Mouse (Mus musculus): ENCODE measurements around the gene Lyl1. TPM values are rescaled to one million over a fixed set of nuclear protein-coding genes. Genes with fewer than 3 reads are reported as not detected.

The Lyl1 gene
- polyA plus RNA-seq, 1 experiment from 2014 or later = 4.3 TPM

DNA sequence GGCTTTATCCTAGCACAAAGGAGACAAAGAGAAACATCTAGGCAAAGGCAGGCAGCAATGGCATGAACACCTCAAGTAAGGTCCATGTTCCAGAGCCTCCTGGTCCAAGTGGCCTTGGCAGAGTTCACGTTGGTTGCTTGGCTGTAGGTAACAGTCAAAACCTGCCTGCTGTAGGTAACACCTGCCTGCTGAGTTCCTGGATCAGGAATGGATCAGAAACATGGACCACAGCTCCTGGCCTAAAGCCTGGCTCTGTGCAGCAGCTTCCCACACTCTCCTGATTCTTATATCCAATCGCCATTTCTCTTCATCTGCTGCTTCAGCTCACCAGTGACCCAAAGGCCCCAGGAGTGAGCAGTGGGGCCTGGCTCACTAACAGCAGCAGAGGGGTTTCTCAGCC lies 33.4 kb downstream of the Lyl1 start:
- 72% methylated on average over 2 of the region's 2 CpGs for whole genome bisulfite sequencing
- Histone ChIP-seq H3K27me3 (replicated peaks; ENCODE audit: low read depth, poor library complexity, severe bottlenecking) (peaks cover 100% of the 10 kb centered on the region), H3K4me1 (peaks cover 84% of the 10 kb centered on the region)

DNA sequence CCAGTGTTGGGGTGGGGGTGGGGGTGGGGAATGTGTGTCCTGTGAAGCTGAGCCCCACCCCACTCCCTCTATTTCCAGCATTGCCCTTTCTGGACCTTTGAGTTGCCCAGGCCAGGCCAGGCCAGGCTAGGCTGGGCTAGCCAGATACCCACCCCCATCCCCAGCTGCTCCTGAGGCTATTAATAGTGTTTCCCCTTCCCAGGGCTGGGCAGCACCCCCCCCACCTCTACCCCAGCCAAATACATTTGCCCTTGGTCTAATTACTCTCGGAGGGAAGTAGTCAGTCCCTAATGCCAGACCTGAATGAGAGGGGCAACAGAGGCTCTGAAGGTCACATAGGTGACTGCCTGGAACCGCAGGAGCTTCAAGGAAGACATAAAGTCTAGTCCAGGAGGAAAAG lies 34.3 kb downstream of the Lyl1 start:
- WGBS = 23% methylated on average over 2 of the region's 2 CpGs
- H3K9me3 ChIP-seq = no peaks in the 10 kb centered on the region
- DNase-seq (ENCODE audit: low spot score) = no peak
- H3K36me3 ChIP-seq (replicated peaks) = no peaks in the 10 kb centered on the region
- peaks cover 100% of the 10 kb centered on the region for H3K27me3 ChIP-seq (replicated peaks; ENCODE audit: low read depth, poor library complexity, severe bottlenecking)
- no peak overlapping the region for H3K4me3 ChIP-seq
- 0 out of 2 replicates have a peak overlapping the region, but pooled peaks have one; percentile 19 for H3K27ac ChIP-seq (replicated peaks)
- peaks cover 85% of the 10 kb centered on the region for H3K4me1 ChIP-seq

More for the DNA sequence above, 33.4 kb downstream of the Lyl1 start:
- Histone ChIP-seq H3K36me3 (replicated peaks) (no peaks in the 10 kb centered on the region), H3K4me3 (no peak overlapping the region), H3K9me3 (no peaks in the 10 kb centered on the region), H3K27ac (replicated peaks) (no peak overlapping the region)
- no peak for DNase-seq (ENCODE audit: low spot score)

GRCm38 (mm10) chr8:84736521-84736920 lies 35.3 kb downstream of the Lyl1 start:
- H3K27me3 ChIP-seq (replicated peaks; ENCODE audit: low read depth, poor library complexity, severe bottlenecking) = peaks cover 100% of the 10 kb centered on the region
- H3K27ac ChIP-seq (replicated peaks) = no peak overlapping the region
- 69% methylated on average over 4 of the region's 4 CpGs for whole genome bisulfite sequencing
- DNase-seq (ENCODE audit: low spot score) = no peak
- no peaks in the 10 kb centered on the region for H3K36me3 ChIP-seq (replicated peaks)
- H3K4me3 ChIP-seq = no peak overlapping the region
- peaks cover 85% of the 10 kb centered on the region for H3K4me1 ChIP-seq
- H3K9me3 ChIP-seq = no peaks in the 10 kb centered on the region

GRCm38 (mm10) chr8:84737608-84738007 lies 36.4 kb downstream of the Lyl1 start:
- no peaks in the 10 kb centered on the region for H3K36me3 ChIP-seq (replicated peaks)
- peak; percentile 86 for DNase-seq (ENCODE audit: low spot score)
- H3K9me3 ChIP-seq = no peaks in the 10 kb centered on the region
- H3K4me3 ChIP-seq = peak overlapping the region; percentile 34
- H3K27ac ChIP-seq (replicated peaks) = peak overlapping the region; percentile 76
- H3K4me1 ChIP-seq = peaks cover 85% of the 10 kb centered on the region
- WGBS = under 1% methylated on average over 16 of the region's 16 CpGs
- peaks cover 100% of the 10 kb centered on the region for H3K27me3 ChIP-seq (replicated peaks; ENCODE audit: low read depth, poor library complexity, severe bottlenecking)

DNA sequence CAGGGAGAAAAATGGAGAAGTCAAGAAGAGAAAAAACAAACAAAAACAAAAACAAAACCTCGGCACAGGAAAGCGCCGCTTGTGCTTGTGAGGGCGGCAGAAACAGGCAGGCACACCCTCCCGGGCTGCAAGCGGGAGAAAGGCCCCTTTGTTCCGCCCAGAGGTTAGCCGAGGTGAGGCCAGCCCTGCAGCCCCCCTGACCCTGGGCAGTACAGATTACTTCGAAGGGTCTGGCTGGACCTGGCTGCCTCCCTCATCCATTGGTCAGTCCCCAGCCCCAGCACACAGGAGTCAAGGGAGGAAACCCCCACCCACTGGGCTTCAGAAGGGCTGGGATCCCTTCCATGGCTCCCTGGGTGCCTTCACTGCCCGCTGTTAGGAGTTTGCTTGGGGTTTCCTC lies 37.0 kb downstream of the Lyl1 start:
- Histone ChIP-seq H3K4me1 (peaks cover 85% of the 10 kb centered on the region), H3K27ac (replicated peaks) (peak overlapping the region; percentile 76), H3K27me3 (replicated peaks; ENCODE audit: low read depth, poor library complexity, severe bottlenecking) (peaks cover 100% of the 10 kb centered on the region), H3K4me3 (peak overlapping the region; percentile 34), H3K9me3 (no peaks in the 10 kb centered on the region), H3K36me3 (replicated peaks) (no peaks in the 10 kb centered on the region)
- DNase-seq (ENCODE audit: low spot score) = peak; percentile 55
- WGBS = 3% methylated on average over 10 of the region's 10 CpGs

DNA sequence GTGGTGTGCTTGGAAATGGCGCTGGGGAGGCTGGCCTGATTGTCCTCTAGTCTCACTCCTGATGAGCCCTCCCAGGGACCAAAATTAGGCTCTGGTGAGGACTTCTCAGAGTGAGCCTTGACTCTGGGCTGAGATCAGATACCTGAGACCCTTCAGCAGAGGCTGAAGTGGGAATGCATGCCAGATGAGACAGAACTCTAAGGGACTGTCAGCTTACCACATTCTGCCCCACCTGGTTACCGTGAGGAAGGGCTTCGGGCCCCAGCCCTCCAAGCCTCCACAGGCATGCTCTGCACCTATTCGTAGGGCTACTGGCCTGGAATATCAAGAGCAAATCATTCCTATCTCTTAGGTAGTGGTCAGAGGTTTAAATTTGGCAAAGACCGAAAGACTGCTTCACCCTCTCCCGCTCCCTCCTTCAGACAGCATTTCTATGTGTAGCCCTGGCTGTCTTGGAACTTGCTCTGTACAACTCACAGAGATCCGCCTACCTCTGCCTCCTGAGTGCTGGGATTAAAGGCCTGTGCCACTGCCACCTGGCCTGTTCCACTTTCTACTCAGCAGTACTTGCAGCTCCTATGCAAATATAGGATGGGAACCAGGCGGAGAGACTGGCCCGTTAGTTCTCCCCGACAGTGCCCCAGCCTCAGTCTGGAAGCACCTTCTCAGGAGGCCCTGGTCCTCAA lies 37.6 kb downstream of the Lyl1 start:
- 25% methylated on average over 10 of the region's 10 CpGs for WGBS

GRCm38 (mm10) chr8:84739401-84739742 lies 38.1 kb downstream of the Lyl1 start:
- Histone ChIP-seq H3K36me3 (replicated peaks) (no peaks in the 10 kb centered on the region), H3K27me3 (replicated peaks; ENCODE audit: low read depth, poor library complexity, severe bottlenecking) (peaks cover 100% of the 10 kb centered on the region), H3K9me3 (no peaks in the 10 kb centered on the region), H3K4me1 (peaks cover 87% of the 10 kb centered on the region), H3K4me3 (no peak overlapping the region), H3K27ac (replicated peaks) (peak overlapping the region; percentile 76)
- WGBS = 0% methylated on average over 1 of the region's 1 CpGs
- DNase-seq (ENCODE audit: low spot score) = no peak

More for the DNA sequence above, 37.6 kb downstream of the Lyl1 start:
- DNase-seq (ENCODE audit: low spot score) = no peak
- Histone ChIP-seq H3K27ac (replicated peaks) (peak overlapping the region; percentile 76), H3K4me1 (peaks cover 85% of the 10 kb centered on the region), H3K27me3 (replicated peaks; ENCODE audit: low read depth, poor library complexity, severe bottlenecking) (peaks cover 100% of the 10 kb centered on the region), H3K36me3 (replicated peaks) (no peaks in the 10 kb centered on the region), H3K9me3 (no peaks in the 10 kb centered on the region), H3K4me3 (peak overlapping the region; percentile 34; the same call in 1 of the 2 replicates)

- no peak for DNase-seq (ENCODE audit: low spot score)
- Histone ChIP-seq H3K9me3 (no peaks in the 10 kb centered on the region), H3K27me3 (replicated peaks; ENCODE audit: low read depth, poor library complexity, severe bottlenecking) (peaks cover 100% of the 10 kb centered on the region), H3K4me3 (peak overlapping the region; percentile 48; the same call in 1 of the 2 replicates), H3K27ac (replicated peaks) (peak overlapping the region; percentile 90), H3K36me3 (replicated peaks) (no peaks in the 10 kb centered on the region), H3K4me1 (peaks cover 93% of the 10 kb centered on the region)
- 13% methylated on average over 13 of the region's 13 CpGs for whole genome bisulfite sequencing
These were observed 39.9 kb downstream of the Lyl1 start for GRCm38 (mm10) chr8:84740895-84741843.

GRCm38 (mm10) chr8:84742171-84743053 lies 41.2 kb downstream of the Lyl1 start:
- H3K27ac ChIP-seq (replicated peaks) = peak overlapping the region; percentile 90
- H3K27me3 ChIP-seq (replicated peaks; ENCODE audit: low read depth, poor library complexity, severe bottlenecking) = peaks cover 100% of the 10 kb centered on the region
- H3K4me1 ChIP-seq = peaks cover 96% of the 10 kb centered on the region
- WGBS = 2% methylated on average over 32 of the region's 32 CpGs
- H3K36me3 ChIP-seq (replicated peaks) = no peaks in the 10 kb centered on the region
- peak overlapping the region; percentile 48 for H3K4me3 ChIP-seq
- H3K9me3 ChIP-seq = no peaks in the 10 kb centered on the region
- peak; percentile 91 for DNase-seq (ENCODE audit: low spot score)

GRCm38 (mm10) chr8:84743054-84743415 lies 41.8 kb downstream of the Lyl1 start:
- Histone ChIP-seq H3K4me3 (peak overlapping the region; percentile 48), H3K9me3 (no peaks in the 10 kb centered on the region), H3K36me3 (replicated peaks) (no peaks in the 10 kb centered on the region), H3K27ac (replicated peaks) (peak overlapping the region; percentile 90), H3K27me3 (replicated peaks; ENCODE audit: low read depth, poor library complexity, severe bottlenecking) (peaks cover 100% of the 10 kb centered on the region), H3K4me1 (peaks cover 91% of the 10 kb centered on the region)
- DNase-seq (ENCODE audit: low spot score) = no peak
- WGBS = 2% methylated on average over 10 of the region's 10 CpGs

GRCm38 (mm10) chr8:84743517-84744420 lies 42.5 kb downstream of the Lyl1 start:
- peaks cover 84% of the 10 kb centered on the region for H3K4me1 ChIP-seq
- peak overlapping the region; percentile 48 for H3K4me3 ChIP-seq
- peaks cover 100% of the 10 kb centered on the region for H3K27me3 ChIP-seq (replicated peaks; ENCODE audit: low read depth, poor library complexity, severe bottlenecking)
- no peaks in the 10 kb centered on the region for H3K9me3 ChIP-seq
- H3K36me3 ChIP-seq (replicated peaks) = no peaks in the 10 kb centered on the region
- 3% methylated on average over 17 of the region's 17 CpGs for WGBS
- H3K27ac ChIP-seq (replicated peaks) = peak overlapping the region; percentile 90
- DNase-seq (ENCODE audit: low spot score) = peak; percentile 85
